Mouse (Mus musculus): ENCODE measurements at regions not wholly inside any gene's neighbourhood (a gene's known extent, or its start where the extent isn't known, plus 50 kb on each side); places are given as distances from the start of the nearest gene placed in this dataset.
A peak's percentile ranks its signal among the peaks of the same experiment; 100 is the strongest.

- peak in 1 of 2 experiments; percentile 1 for DNase-seq (ENCODE audit: low spot score in 2 of 2)
Observed at GRCm38 (mm10) chr5:60143391-60143790, 1665.2 kb upstream of the G6pd2 start.

DNA sequence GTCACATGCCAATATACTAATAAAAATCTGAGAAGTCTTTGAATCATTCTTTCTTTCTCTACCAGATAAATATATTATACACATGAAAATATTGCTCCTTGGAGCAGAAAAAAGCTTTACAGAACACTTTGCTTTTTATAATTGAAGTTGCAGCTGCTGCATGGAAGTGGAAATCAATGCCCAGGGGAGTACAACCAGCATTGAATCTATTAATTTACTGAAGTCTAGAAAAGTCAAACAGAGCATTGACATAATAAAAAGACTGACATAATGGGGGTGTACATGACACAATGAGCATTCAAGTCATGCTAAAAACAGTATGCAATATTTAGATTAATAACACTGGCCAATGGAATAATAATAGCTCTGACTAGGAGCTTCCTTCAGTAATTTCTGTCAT lies 1663.0 kb upstream of the G6pd2 start:
- no peak for DNase-seq (ENCODE audit: low spot score in 2 of 2)

Measured in layer of hippocampus, adult 18-20 months (tissue).